Mouse (Mus musculus) ES-Bruce4 (cell line): ENCODE data around the gene Madcam1. TPM values are rescaled to one million over a fixed set of nuclear protein-coding genes. Genes with fewer than 3 reads are reported as not detected.

Experiments
- H3K27ac ChIP-seq: 2 replicates; pipeline ENCODE4 v1.5.1; 2012; ENCODE audit warnings: low read length, inconsistent platforms; ENCODE audit not compliant: insufficient read depth
- H3K27me3 ChIP-seq: 2 replicates; pipeline ENCODE4 v1.6.1; 2012; ENCODE audit warnings: mild to moderate bottlenecking, low read length, inconsistent platforms; ENCODE audit not compliant: control insufficient read depth, poor library complexity, insufficient read depth, severe bottlenecking
- H3K36me3 ChIP-seq: 2 replicates; pipeline ENCODE4 v1.6.1; 2012; ENCODE audit warnings: inconsistent platforms, mild to moderate bottlenecking, low read length, moderate library complexity; ENCODE audit not compliant: control insufficient read depth, poor library complexity, insufficient read depth, severe bottlenecking
- H3K4me1 ChIP-seq: one replicate; pipeline ENCODE4 v1.8.1; 2011; ENCODE audit warnings: low read length; ENCODE audit not compliant: control insufficient read depth, insufficient read depth
- H3K4me3 ChIP-seq: 2 replicates; pipeline ENCODE4 v1.5.1; 2011; ENCODE audit warnings: low read depth, mild to moderate bottlenecking, low read length
- H3K9ac ChIP-seq: 2 replicates; pipeline ENCODE4 v1.6.1; 2012; ENCODE audit warnings: low read depth, mild to moderate bottlenecking, inconsistent platforms; ENCODE audit not compliant: poor library complexity, severe bottlenecking
- H3K9me3 ChIP-seq: replicated peaks from 2 replicates; pipeline ENCODE4 v1.6.1; 2012; ENCODE audit warnings: mild to moderate bottlenecking, low read length, inconsistent platforms; ENCODE audit not compliant: control insufficient read depth, poor library complexity, insufficient read depth, severe bottlenecking
- CTCF ChIP-seq: IDR thresholded peaks from one replicate; pipeline ENCODE4 v1.8.1; 2011; ENCODE audit warnings: low read depth, low read length
- EP300 ChIP-seq: IDR thresholded peaks from 2 replicates; pipeline ENCODE4 v1.6.1; 2011; ENCODE audit warnings: low read depth, low read length; ENCODE audit not compliant: insufficient read depth
- POLR2A ChIP-seq: IDR thresholded peaks from one replicate; pipeline ENCODE4 v1.8.1; 2011; ENCODE audit warnings: low read length; ENCODE audit not compliant: insufficient read depth
- polyA plus RNA-seq: library from polyadenylated mRNA; stranded (reverse); fragments of >200 nt; gene quantifications from 2 replicates; pipeline ENCODE4 v1.2.4, GENCODE M21; 2011; ENCODE audit warnings: low read depth; ENCODE audit not compliant: missing spikeins, insufficient read depth, insufficient read length

The Madcam1 gene
- polyA plus RNA-seq, 1 experiment = 2.6 TPM

GRCm38 (mm10) chr10:79713163-79713562 lies 48.8 kb downstream of the Madcam1 start:
- Histone ChIP-seq H3K9ac (no peak overlapping the region), H3K4me1 (no peaks in the 10 kb centered on the region), H3K4me3 (no peak overlapping the region), H3K36me3 (peaks cover 18% of the 10 kb centered on the region), H3K9me3 (no peaks in the 10 kb centered on the region), H3K27ac (no peak overlapping the region), H3K27me3 (no peaks in the 10 kb centered on the region; the same call in 1 of the 2 replicates)
- TF ChIP-seq EP300 (no peak), POLR2A (no peak), CTCF (no peak)

GRCm38 (mm10) chr10:79714996-79715395 lies 50.6 kb downstream of the Madcam1 start:
- TF ChIP-seq EP300 = no peak
- TF ChIP-seq CTCF = no peak
- no peak for TF ChIP-seq POLR2A
- Histone ChIP-seq H3K9me3 (no peaks in the 10 kb centered on the region), H3K4me3 (no peak overlapping the region), H3K36me3 (peaks cover 13% of the 10 kb centered on the region), H3K9ac (no peak overlapping the region), H3K27ac (no peak overlapping the region), H3K27me3 (no peaks in the 10 kb centered on the region; the same call in 1 of the 2 replicates), H3K4me1 (no peaks in the 10 kb centered on the region)

- H3K4me3 ChIP-seq = peak within 1 kb of the TSS; percentile 71
- H3K9ac ChIP-seq = peak within 1 kb of the TSS; percentile 90
- H3K9me3 ChIP-seq = no peaks in the 10 kb centered on the region
- H3K4me1 ChIP-seq = no peaks in the 10 kb centered on the region
- no peak within 1 kb of the TSS for H3K27ac ChIP-seq
- no peaks in the 10 kb centered on the region; the same call in 1 of the 2 replicates for H3K36me3 ChIP-seq
- no peaks in the 10 kb centered on the region; the same call in 1 of the 2 replicates for H3K27me3 ChIP-seq
- TF ChIP-seq EP300 = no peak
- no peak for TF ChIP-seq POLR2A
- TF ChIP-seq CTCF = no peak
These were observed 52.1 kb downstream of the Madcam1 start, which contains the start of gene Hcn2 for GRCm38 (mm10) chr10:79716254-79716987. TSS of gene Hcn2 (plus strand) at chr10:79716634.

GRCm38 (mm10) chr10:79716988-79717355 lies 52.6 kb downstream of the Madcam1 start:
- no peaks in the 10 kb centered on the region; the same call in 1 of the 2 replicates for H3K27me3 ChIP-seq
- H3K27ac ChIP-seq = no peak overlapping the region
- H3K9ac ChIP-seq = peak overlapping the region; percentile 90
- H3K36me3 ChIP-seq = no peaks in the 10 kb centered on the region
- TF ChIP-seq EP300 = no peak
- no peaks in the 10 kb centered on the region for H3K4me1 ChIP-seq
- H3K4me3 ChIP-seq = peak overlapping the region; percentile 59
- no peaks in the 10 kb centered on the region for H3K9me3 ChIP-seq

- Histone ChIP-seq H3K4me1 (no peaks in the 10 kb centered on the region), H3K4me3 (peak overlapping the region; percentile 59), H3K9ac (no peak overlapping the region), H3K36me3 (no peaks in the 10 kb centered on the region), H3K9me3 (no peaks in the 10 kb centered on the region), H3K27ac (no peak overlapping the region), H3K27me3 (no peaks in the 10 kb centered on the region; the same call in 1 of the 2 replicates)
- no peak for TF ChIP-seq POLR2A
- TF ChIP-seq EP300 = no peak
These were observed 53.4 kb downstream of the Madcam1 start for GRCm38 (mm10) chr10:79717640-79718357.

Other genes with a start within 250 kb of the Madcam1 start
- gene Vmn2r83, start 195.8 kb upstream of the Madcam1 start, polyA plus RNA-seq = not detected in 2 replicates
- 16.6 and 16.7 TPM in 2 replicates for gene Plpp2, start 130.8 kb upstream of the Madcam1 start, polyA plus RNA-seq
- gene Mier2, start 109.4 kb upstream of the Madcam1 start, polyA plus RNA-seq = 40.1 and 55.7 TPM in 2 replicates
- not detected in 2 replicates for gene Theg, start 77.2 kb upstream of the Madcam1 start, polyA plus RNA-seq
- 0.58 and 0.88 TPM in 2 replicates for gene C2cd4c, start 50.5 kb upstream of the Madcam1 start, polyA plus RNA-seq
- 4.6 and 4.7 TPM in 2 replicates for gene Shc2, start 26.6 kb upstream of the Madcam1 start, polyA plus RNA-seq
- gene Odf3l2, start 18.8 kb upstream of the Madcam1 start, polyA plus RNA-seq = not detected in 2 replicates
- 11.3 and 14.5 TPM in 2 replicates for gene Tpgs1, start 4.8 kb downstream of the Madcam1 start, polyA plus RNA-seq
- 299 and 319 TPM in 2 replicates for gene Cdc34, start 17.6 kb downstream of the Madcam1 start, polyA plus RNA-seq
- 2.8 and 3.6 TPM in 2 replicates for gene Gzmm, start 24.5 kb downstream of the Madcam1 start, polyA plus RNA-seq
- 445 and 449 TPM in 2 replicates for gene Bsg, start 39.9 kb downstream of the Madcam1 start, polyA plus RNA-seq
- 7.3 and 8.4 TPM in 2 replicates for gene Hcn2, start 52.1 kb downstream of the Madcam1 start, polyA plus RNA-seq
- gene Polrmt, start 82.0 kb downstream of the Madcam1 start, polyA plus RNA-seq = 21.9 and 23.0 TPM in 2 replicates
- gene Fgf22, start 90.5 kb downstream of the Madcam1 start, polyA plus RNA-seq = 1.0 and 1.2 TPM in 2 replicates
- gene Rnf126, start 102.4 kb downstream of the Madcam1 start, polyA plus RNA-seq = 49.6 and 61.5 TPM in 2 replicates
- gene Fstl3, start 112.7 kb downstream of the Madcam1 start, polyA plus RNA-seq = 7.7 TPM in 2 replicates
- gene Prss57, start 126.4 kb downstream of the Madcam1 start, polyA plus RNA-seq = not detected in 2 replicates
- gene Palm, start 129.0 kb downstream of the Madcam1 start, polyA plus RNA-seq = 53.3 and 53.7 TPM in 2 replicates
- gene Misp, start 156.4 kb downstream of the Madcam1 start, polyA plus RNA-seq = 4.0 and 6.4 TPM in 2 replicates
- 628 and 695 TPM in 2 replicates for gene Ptbp1, start 189.9 kb downstream of the Madcam1 start, polyA plus RNA-seq
- gene Prtn3, start 209.9 kb downstream of the Madcam1 start, polyA plus RNA-seq = 8.7 and 13.1 TPM in 2 replicates
- gene Plppr3, start 210.1 kb downstream of the Madcam1 start, polyA plus RNA-seq = 6.4 and 8.3 TPM in 2 replicates
- not detected in 2 replicates for gene Elane, start 221.7 kb downstream of the Madcam1 start, polyA plus RNA-seq
- not detected in 2 replicates for gene Cfd, start 226.3 kb downstream of the Madcam1 start, polyA plus RNA-seq
- gene Med16, start 244.4 kb downstream of the Madcam1 start, polyA plus RNA-seq = 17.4 and 17.5 TPM in 2 replicates
- gene Gm26602, start 246.3 kb downstream of the Madcam1 start, polyA plus RNA-seq = not detected in 2 replicates